Mouse (Mus musculus) liver, embryonic 12.5 days (tissue): Measurements from ENCODE around the gene Trp53rkb. TPM values are rescaled to one million over a fixed set of nuclear protein-coding genes. Genes with fewer than 3 reads are reported as not detected.

ENCODE experiments used
- polyA plus RNA-seq: library from polyadenylated mRNA; unstranded; fragments of >200 nt; fragmentation: Nextera tagmentation; extraction: Ambion mirVana; gene quantifications from 2 replicates; pipeline ENCODE4 v1.2.1, GENCODE M21; 2016

The Trp53rkb gene
- polyA plus RNA-seq, 1 experiment from 2014 or later = 5.0 TPM

Other genes with a start within 250 kb of the Trp53rkb start
- gene Prex1, start 78.7 kb upstream of the Trp53rkb start, polyA plus RNA-seq = 16.4 and 17.5 TPM in 2 replicates
- 7.7 and 8.0 TPM in 2 replicates for gene Arfgef2, start 13.1 kb downstream of the Trp53rkb start, polyA plus RNA-seq
- 108 and 109 TPM in 2 replicates for gene Cse1l, start 113.5 kb downstream of the Trp53rkb start, polyA plus RNA-seq
- 36.1 and 37.7 TPM in 2 replicates for gene Stau1, start 203.8 kb downstream of the Trp53rkb start, polyA plus RNA-seq
- gene Ddx27, start 222.7 kb downstream of the Trp53rkb start, polyA plus RNA-seq = 78.8 and 79.3 TPM in 2 replicates